Mouse (Mus musculus): ENCODE measurements around the gene Nebl. TPM values are rescaled to one million over a fixed set of nuclear protein-coding genes. Genes with fewer than 3 reads are reported as not detected.

Nebl gene
- 0.69 TPM for polyA plus RNA-seq (2014; fragmentation: Illumina TruSeq; extraction: RNeasy Lipid Tissue Mini Kit (QIAGEN cat#74804); ENCODE audit: low read depth, low replicate concordance)

DNA sequence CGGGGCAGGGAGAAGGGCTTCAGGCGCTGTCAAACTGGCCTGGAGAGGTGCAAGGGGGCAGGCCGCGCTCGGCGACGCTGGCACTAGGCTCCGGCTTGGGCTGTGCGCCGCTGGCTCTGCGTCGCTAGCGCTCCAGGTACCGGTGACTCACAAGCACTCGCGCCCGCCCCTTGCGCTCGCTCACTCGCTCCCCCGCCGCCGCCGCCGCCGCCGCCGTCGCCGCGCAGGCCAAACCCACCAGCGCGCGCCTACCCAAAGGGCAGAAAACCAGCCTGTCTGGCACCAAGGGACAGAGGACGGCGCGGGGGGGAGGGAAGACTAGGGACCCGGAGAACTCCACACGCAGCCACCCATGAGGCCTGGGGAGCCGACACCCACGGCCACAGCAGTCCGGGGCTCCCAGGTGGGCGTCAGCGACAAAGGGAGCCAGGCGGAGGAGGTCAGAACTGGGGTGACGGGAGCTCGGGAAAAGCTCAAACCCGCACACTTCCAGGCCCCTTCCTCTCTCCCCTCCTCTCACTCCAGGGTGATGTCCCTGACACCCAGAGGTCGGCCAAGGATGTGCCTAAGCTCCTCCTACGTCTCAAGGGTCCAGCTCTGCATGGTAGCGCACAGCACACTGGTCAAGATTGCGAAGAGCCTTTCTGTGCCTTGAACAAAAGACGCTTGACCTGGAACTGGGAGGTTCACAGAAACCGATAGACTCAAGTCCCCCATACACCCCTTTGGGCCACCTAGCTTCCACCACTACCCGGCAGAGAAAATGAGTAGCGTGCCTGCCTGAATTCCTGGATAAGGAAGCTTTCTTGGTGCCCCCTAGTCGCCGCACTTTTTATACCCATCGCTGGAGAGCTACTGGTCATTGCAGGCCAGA, at the start of gene Nebl:
Nebl (minus strand) TSS at position 508 of the 874 bp plus-strand sequence.

Measured in liver, adult 10 weeks (tissue).